Mouse (Mus musculus): ENCODE data around the gene Etv6. TPM values are rescaled to one million over a fixed set of nuclear protein-coding genes. Genes with fewer than 3 reads are reported as not detected.
A peak's percentile ranks its signal among the peaks of the same experiment; 100 is the strongest.

Etv6 gene
- polyA plus RNA-seq, 1 experiment from 2014 or later: 2.7 TPM

DNA sequence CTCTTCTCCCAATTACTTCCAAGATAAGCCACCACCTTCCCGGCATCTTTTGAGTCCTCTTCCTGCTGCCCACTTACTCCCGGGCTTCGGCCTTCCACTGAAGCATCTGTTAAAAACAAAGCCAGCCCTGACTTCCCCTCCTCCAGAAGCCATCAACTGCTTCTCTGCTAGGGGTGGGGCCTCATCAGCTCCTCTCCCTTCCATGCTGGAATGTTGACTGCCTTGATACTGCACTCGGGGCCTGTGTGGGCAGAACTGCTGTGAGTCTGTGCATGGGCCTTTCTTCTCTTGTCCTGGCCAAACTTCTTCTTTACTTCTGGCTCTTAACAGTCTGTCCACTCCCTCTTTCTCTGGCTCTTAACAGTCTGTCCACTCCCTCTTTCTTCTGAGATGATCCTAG lies 83.6 kb downstream of the Etv6 start:
- H3K27ac ChIP-seq (ENCODE audit: low read depth): no peak overlapping the region; the same call in 1 of the 2 replicates
- no peak overlapping the region for H3K4me3 ChIP-seq (ENCODE audit: low read depth, low read length)
- no peak for ATAC-seq
- H3K4me2 ChIP-seq (ENCODE audit: low read depth, low read length): no peak overlapping the region
- H3K9me3 ChIP-seq (ENCODE audit: low read length): no peaks in the 10 kb centered on the region
- peaks cover 3% of the 10 kb centered on the region for H3K36me3 ChIP-seq (replicated peaks; ENCODE audit: insufficient read depth, low read length)
- DNase-seq: no peak
- 50% methylated on average over 4 of the region's 4 CpGs for WGBS (ENCODE audit: insufficient replicate concordance)
- H3K27me3 ChIP-seq (ENCODE audit: insufficient read depth, low read length): no peaks in the 10 kb centered on the region
- H3K9ac ChIP-seq (replicated peaks): no peak overlapping the region
- TF ChIP-seq EP300 (IDR thresholded peaks at IDR 0.05; ENCODE audit: low read depth) (no peak), CTCF (IDR thresholded peaks at IDR 0.05; ENCODE audit: low read depth) (no peak)
- H3K4me1 ChIP-seq (ENCODE audit: insufficient read depth): peaks cover 24% of the 10 kb centered on the region

DNA sequence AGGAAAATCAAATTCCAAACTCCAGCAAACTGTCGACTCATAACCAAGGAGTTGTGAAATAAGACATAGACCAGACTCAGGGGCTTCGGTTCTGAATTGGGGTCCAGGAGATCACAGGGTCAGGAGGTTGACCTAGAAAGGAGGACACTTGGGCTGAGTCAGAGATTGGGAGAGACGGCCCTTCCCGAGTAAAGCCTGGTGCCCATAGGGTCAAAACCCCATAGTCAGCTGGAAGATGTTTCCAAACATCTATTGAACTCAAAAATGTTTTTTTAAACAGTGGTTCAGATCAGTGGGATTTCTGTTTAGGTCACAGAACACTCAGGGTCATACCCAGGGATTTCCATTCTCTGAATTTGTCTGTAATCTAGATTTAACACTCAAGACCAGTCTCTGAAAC lies 84.7 kb downstream of the Etv6 start:
- TF ChIP-seq CTCF (IDR thresholded peaks at IDR 0.05; ENCODE audit: low read depth) (no peak), EP300 (IDR thresholded peaks at IDR 0.05; ENCODE audit: low read depth) (no peak)
- H3K36me3 ChIP-seq (replicated peaks; ENCODE audit: insufficient read depth, low read length): peaks cover 3% of the 10 kb centered on the region
- DNase-seq (no peak), ATAC-seq (peak; percentile 53)
- H3K9me3 ChIP-seq (ENCODE audit: low read length): no peaks in the 10 kb centered on the region
- H3K4me1 ChIP-seq (ENCODE audit: insufficient read depth): peaks cover 26% of the 10 kb centered on the region
- 44% methylated on average over 4 of the region's 4 CpGs for WGBS (ENCODE audit: insufficient replicate concordance)
- 0 out of 2 replicates have a peak overlapping the region, but pooled peaks have one; percentile 55 for H3K4me2 ChIP-seq (ENCODE audit: low read depth, low read length)
- H3K4me3 ChIP-seq (ENCODE audit: low read depth, low read length): no peak overlapping the region
- peak overlapping the region; percentile 69 for H3K27ac ChIP-seq (ENCODE audit: low read depth)
- no peak overlapping the region for H3K9ac ChIP-seq (replicated peaks)
- no peaks in the 10 kb centered on the region for H3K27me3 ChIP-seq (ENCODE audit: insufficient read depth, low read length)

DNA sequence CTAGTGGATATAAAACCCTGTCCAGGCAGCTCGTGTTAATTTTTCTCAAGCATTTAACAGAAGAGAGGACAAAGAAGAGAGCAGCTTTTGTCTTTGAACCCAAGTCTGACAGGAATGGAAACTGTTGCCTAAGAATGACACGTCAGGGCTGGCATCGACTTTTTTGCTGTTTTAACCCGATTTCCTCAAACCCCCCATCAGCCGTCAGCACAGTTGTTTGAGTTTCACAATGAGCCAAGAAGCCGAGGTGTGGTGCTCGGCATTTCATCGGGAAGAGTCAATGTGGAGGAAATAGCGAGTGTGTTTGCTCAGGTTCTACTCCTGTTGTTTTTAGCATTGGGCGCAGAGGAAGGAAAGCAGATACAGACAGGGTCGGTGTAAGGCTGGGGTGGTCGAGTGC lies 85.2 kb downstream of the Etv6 start:
- Histone ChIP-seq H3K27me3 (ENCODE audit: insufficient read depth, low read length) (no peaks in the 10 kb centered on the region), H3K4me3 (ENCODE audit: low read depth, low read length) (no peak overlapping the region), H3K4me1 (ENCODE audit: insufficient read depth) (peaks cover 26% of the 10 kb centered on the region), H3K36me3 (replicated peaks; ENCODE audit: insufficient read depth, low read length) (no peaks in the 10 kb centered on the region; the same call in 1 of the 2 replicates), H3K4me2 (ENCODE audit: low read depth, low read length) (peak overlapping the region; percentile 55), H3K27ac (ENCODE audit: low read depth) (peak overlapping the region; percentile 69), H3K9me3 (ENCODE audit: low read length) (no peaks in the 10 kb centered on the region), H3K9ac (replicated peaks) (no peak overlapping the region)
- 40% methylated on average over 12 of the region's 12 CpGs for WGBS (ENCODE audit: insufficient replicate concordance)
- DNase-seq: peak; percentile 77
- no peak for TF ChIP-seq CTCF (IDR thresholded peaks at IDR 0.05; ENCODE audit: low read depth)
- peak; percentile 69 for TF ChIP-seq EP300 (IDR thresholded peaks at IDR 0.05; ENCODE audit: low read depth)
- peak; percentile 83 for ATAC-seq

DNA sequence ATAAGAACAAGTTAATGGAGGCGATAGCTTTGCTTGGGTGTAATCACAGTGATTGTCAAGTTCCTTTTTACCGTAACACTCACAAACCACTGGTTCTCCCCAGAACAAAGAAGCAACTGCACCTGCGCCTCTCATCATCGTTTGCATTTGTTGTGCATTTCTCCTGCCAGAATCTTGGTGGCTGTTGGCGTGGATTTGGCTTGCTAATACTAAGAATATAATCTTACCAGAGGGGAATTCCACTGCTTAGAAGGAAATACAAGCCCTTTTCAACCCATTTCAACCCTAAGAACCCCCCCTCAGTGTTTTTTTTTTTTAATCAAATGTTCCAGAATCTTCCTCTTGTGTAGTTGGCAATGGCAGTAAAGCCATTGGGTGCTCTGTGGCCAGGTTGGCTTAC lies 87.4 kb downstream of the Etv6 start:
- DNase-seq (no peak), ATAC-seq (no peak)
- H3K9ac ChIP-seq (replicated peaks): no peak overlapping the region
- H3K27me3 ChIP-seq (ENCODE audit: insufficient read depth, low read length): no peaks in the 10 kb centered on the region
- no peak overlapping the region for H3K4me3 ChIP-seq (ENCODE audit: low read depth, low read length)
- H3K4me1 ChIP-seq (ENCODE audit: insufficient read depth): peaks cover 23% of the 10 kb centered on the region
- TF ChIP-seq CTCF (IDR thresholded peaks at IDR 0.05; ENCODE audit: low read depth) (no peak), EP300 (IDR thresholded peaks at IDR 0.05; ENCODE audit: low read depth) (no peak)
- H3K27ac ChIP-seq (ENCODE audit: low read depth): no peak overlapping the region
- WGBS (ENCODE audit: insufficient replicate concordance): 79% methylated on average over 5 of the region's 5 CpGs
- no peaks in the 10 kb centered on the region for H3K36me3 ChIP-seq (replicated peaks; ENCODE audit: insufficient read depth, low read length)
- no peaks in the 10 kb centered on the region for H3K9me3 ChIP-seq (ENCODE audit: low read length)
- no peak overlapping the region for H3K4me2 ChIP-seq (ENCODE audit: low read depth, low read length)

DNA sequence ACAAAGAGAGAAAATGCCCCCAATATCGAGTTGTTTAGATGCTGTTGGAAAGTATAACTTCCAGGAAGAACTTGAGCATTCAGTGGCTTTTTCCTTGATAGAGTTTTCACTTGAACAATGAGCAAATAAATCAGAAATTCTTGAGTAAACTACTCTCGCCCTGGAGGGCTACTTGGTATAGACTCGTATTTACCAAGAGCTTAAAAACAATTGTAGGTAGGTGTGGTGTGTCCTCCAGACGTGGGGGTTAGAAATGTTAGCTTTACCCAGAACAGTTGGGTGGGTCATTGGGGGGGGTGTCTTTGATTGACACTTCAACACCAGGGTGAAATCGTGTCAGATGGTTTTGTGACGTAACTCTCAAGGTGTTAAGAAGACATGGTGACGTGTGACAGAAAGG lies 88.0 kb downstream of the Etv6 start:
- Histone ChIP-seq H3K27ac (ENCODE audit: low read depth) (no peak overlapping the region), H3K9ac (replicated peaks) (no peak overlapping the region), H3K36me3 (replicated peaks; ENCODE audit: insufficient read depth, low read length) (no peaks in the 10 kb centered on the region), H3K4me1 (ENCODE audit: insufficient read depth) (peaks cover 23% of the 10 kb centered on the region), H3K9me3 (ENCODE audit: low read length) (no peaks in the 10 kb centered on the region), H3K4me3 (ENCODE audit: low read depth, low read length) (no peak overlapping the region), H3K27me3 (ENCODE audit: insufficient read depth, low read length) (no peaks in the 10 kb centered on the region), H3K4me2 (ENCODE audit: low read depth, low read length) (no peak overlapping the region)
- ATAC-seq: no peak
- no peak for DNase-seq
- TF ChIP-seq CTCF (IDR thresholded peaks at IDR 0.05; ENCODE audit: low read depth) (no peak), EP300 (IDR thresholded peaks at IDR 0.05; ENCODE audit: low read depth) (no peak)
- 73% methylated on average over 7 of the region's 7 CpGs for WGBS (ENCODE audit: insufficient replicate concordance)

DNA sequence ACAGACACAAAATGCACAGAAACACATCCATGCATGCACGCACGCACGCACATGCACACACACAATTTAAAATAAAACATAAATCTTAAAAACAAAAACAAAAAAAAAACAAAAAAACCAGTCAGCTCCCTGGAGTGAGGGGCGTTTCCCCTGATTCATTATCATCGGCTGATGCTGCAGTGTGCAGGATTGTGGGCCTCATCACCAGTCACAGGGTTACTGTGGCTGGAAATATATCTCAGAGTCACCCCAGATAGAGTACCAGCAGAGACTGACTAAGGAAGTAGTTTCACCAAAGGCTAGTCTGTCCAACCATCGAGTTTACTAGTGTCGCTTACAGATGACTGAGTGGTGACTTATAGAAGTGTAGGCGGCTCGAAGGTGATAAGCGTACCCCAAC lies 88.8 kb downstream of the Etv6 start:
- TF ChIP-seq EP300 (IDR thresholded peaks at IDR 0.05; ENCODE audit: low read depth) (no peak), CTCF (IDR thresholded peaks at IDR 0.05; ENCODE audit: low read depth) (no peak)
- 76% methylated on average over 10 of the region's 10 CpGs for whole genome bisulfite sequencing (ENCODE audit: insufficient replicate concordance)
- H3K4me2 ChIP-seq (ENCODE audit: low read depth, low read length): no peak overlapping the region
- ATAC-seq (no peak), DNase-seq (no peak)
- no peak overlapping the region for H3K27ac ChIP-seq (ENCODE audit: low read depth)
- peaks cover 21% of the 10 kb centered on the region for H3K4me1 ChIP-seq (ENCODE audit: insufficient read depth)
- no peak overlapping the region for H3K9ac ChIP-seq (replicated peaks)
- no peaks in the 10 kb centered on the region for H3K27me3 ChIP-seq (ENCODE audit: insufficient read depth, low read length)
- no peaks in the 10 kb centered on the region for H3K36me3 ChIP-seq (replicated peaks; ENCODE audit: insufficient read depth, low read length)
- no peak overlapping the region for H3K4me3 ChIP-seq (ENCODE audit: low read depth, low read length)
- peaks cover 1% of the 10 kb centered on the region; the same call in 1 of the 2 replicates for H3K9me3 ChIP-seq (ENCODE audit: low read length)

DNA sequence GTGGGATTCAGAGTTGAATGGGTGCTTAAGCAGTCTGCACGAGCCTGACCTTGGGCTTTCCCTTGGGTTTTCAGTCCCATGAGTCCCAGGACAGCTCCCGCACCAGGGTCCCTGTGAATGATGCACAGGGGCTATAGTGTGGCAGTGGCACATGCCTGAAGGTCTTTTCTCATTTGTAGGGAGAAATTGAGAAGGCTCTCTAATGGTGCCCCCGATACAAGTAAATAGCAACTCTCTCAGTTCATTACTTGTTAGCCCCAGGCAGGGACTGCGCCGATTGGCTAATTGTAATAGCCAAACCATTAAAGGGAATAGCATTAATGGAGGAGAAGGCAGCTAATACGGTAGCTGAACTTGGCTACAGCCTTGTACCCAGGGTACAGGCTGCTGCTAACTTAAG lies 92.5 kb downstream of the Etv6 start:
- DNase-seq (no peak), ATAC-seq (no peak)
- Histone ChIP-seq H3K27me3 (ENCODE audit: insufficient read depth, low read length) (no peaks in the 10 kb centered on the region), H3K27ac (ENCODE audit: low read depth) (no peak overlapping the region), H3K4me2 (ENCODE audit: low read depth, low read length) (no peak overlapping the region), H3K4me3 (ENCODE audit: low read depth, low read length) (no peak overlapping the region), H3K9me3 (ENCODE audit: low read length) (peaks cover 3% of the 10 kb centered on the region; the same call in 1 of the 2 replicates), H3K36me3 (replicated peaks; ENCODE audit: insufficient read depth, low read length) (0 out of 2 replicates have a peak, but pooled peaks cover 5% of the 10 kb centered on the region), H3K9ac (replicated peaks) (no peak overlapping the region), H3K4me1 (ENCODE audit: insufficient read depth) (peaks cover 7% of the 10 kb centered on the region; the same call in 1 of the 2 replicates)
- WGBS (ENCODE audit: insufficient replicate concordance): 83% methylated on average over 6 of the region's 6 CpGs
- TF ChIP-seq CTCF (IDR thresholded peaks at IDR 0.05; ENCODE audit: low read depth): no peak
- TF ChIP-seq EP300 (IDR thresholded peaks at IDR 0.05; ENCODE audit: low read depth): no peak
